Mouse (Mus musculus): ENCODE data around the gene Rab11fip4. TPM values are rescaled to one million over a fixed set of nuclear protein-coding genes. Genes with fewer than 3 reads are reported as not detected.
A peak's percentile ranks its signal among the peaks of the same experiment; 100 is the strongest.

The Rab11fip4 gene
- polyA plus RNA-seq, 1 experiment: 40.8 TPM

DNA sequence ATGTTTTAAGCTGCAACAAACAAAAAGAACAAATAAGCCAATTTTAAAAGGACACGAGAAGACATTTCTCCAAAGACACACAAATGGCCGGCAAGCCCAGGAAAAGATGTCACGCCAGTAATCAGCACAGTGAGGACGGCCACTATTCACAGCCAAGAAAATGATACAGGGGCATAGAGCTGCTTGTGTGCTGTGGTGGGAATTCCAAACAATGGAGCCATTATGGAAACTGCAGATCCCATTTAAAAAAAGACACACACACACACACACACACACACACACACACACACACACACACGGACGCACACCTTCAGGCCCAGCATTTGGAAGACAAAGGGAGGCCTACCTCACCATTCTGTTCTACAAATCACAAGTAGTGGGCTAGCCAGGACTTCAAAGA, 111.1 kb downstream of the Rab11fip4 start:
- no peak for DNase-seq
- no peak overlapping the region for H3K4me3 ChIP-seq (ENCODE audit: insufficient read depth, low read depth, low read length)
- TF ChIP-seq CTCF (conservative IDR thresholded peaks at IDR 0.05; ENCODE audit: insufficient read depth, insufficient read length, low read depth, low read length) (no peak), POLR2A (IDR thresholded peaks at IDR 0.05; ENCODE audit: low read depth, low read length) (no peak)
- no peaks in the 10 kb centered on the region for H3K27me3 ChIP-seq (replicated peaks; ENCODE audit: control insufficient read depth, insufficient read depth, low read length)
- H3K4me1 ChIP-seq (ENCODE audit: control insufficient read depth, insufficient read depth, low read length): peaks cover 7% of the 10 kb centered on the region; the same call in 1 of the 2 replicates
- 95% methylated on average over 6 of the region's 6 CpGs for WGBS
- H3K27ac ChIP-seq (ENCODE audit: insufficient read depth, low read depth, low read length): no peak overlapping the region
- H3K36me3 ChIP-seq (ENCODE audit: control insufficient read depth, insufficient read depth, low read length): no peaks in the 10 kb centered on the region

DNA sequence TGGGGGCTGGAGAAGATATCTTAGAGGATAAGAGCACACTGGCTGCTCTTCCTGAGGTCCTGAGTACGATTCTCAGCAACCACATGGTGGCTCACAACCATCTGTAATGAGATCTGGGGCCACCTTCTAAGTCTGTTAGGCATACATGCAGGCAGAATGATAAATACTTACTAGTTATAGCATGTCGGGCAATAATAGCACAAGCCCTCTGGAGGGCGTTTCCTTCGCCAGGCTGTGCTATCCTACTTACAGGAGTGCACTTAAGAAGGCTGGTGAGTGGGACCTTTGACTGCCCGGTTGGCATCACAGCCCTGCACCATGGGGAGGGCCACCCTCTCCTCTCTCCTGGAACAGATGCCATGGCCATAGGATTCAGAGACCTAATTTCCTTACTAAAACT, 112.4 kb downstream of the Rab11fip4 start:
- H3K27ac ChIP-seq (ENCODE audit: insufficient read depth, low read depth, low read length): no peak overlapping the region
- no peaks in the 10 kb centered on the region for H3K36me3 ChIP-seq (ENCODE audit: control insufficient read depth, insufficient read depth, low read length)
- 4% methylated on average over 5 of the region's 5 CpGs for WGBS
- no peaks in the 10 kb centered on the region for H3K27me3 ChIP-seq (replicated peaks; ENCODE audit: control insufficient read depth, insufficient read depth, low read length)
- peak; percentile 46 for DNase-seq
- TF ChIP-seq POLR2A (IDR thresholded peaks at IDR 0.05; ENCODE audit: low read depth, low read length) (no peak), CTCF (conservative IDR thresholded peaks at IDR 0.05; ENCODE audit: insufficient read depth, insufficient read length, low read depth, low read length) (peak; percentile 36)
- H3K4me1 ChIP-seq (ENCODE audit: control insufficient read depth, insufficient read depth, low read length): peaks cover 7% of the 10 kb centered on the region; the same call in 1 of the 2 replicates
- H3K4me3 ChIP-seq (ENCODE audit: insufficient read depth, low read depth, low read length): peak overlapping the region; percentile 91

GRCm38 (mm10) chr11:79703885-79704291, 112.9 kb downstream of the Rab11fip4 start:
- Histone ChIP-seq H3K27me3 (replicated peaks; ENCODE audit: control insufficient read depth, insufficient read depth, low read length) (no peaks in the 10 kb centered on the region), H3K27ac (ENCODE audit: insufficient read depth, low read depth, low read length) (peak overlapping the region; percentile 93), H3K4me1 (ENCODE audit: control insufficient read depth, insufficient read depth, low read length) (peaks cover 7% of the 10 kb centered on the region; the same call in 1 of the 2 replicates), H3K36me3 (ENCODE audit: control insufficient read depth, insufficient read depth, low read length) (no peaks in the 10 kb centered on the region), H3K4me3 (ENCODE audit: insufficient read depth, low read depth, low read length) (peak overlapping the region; percentile 91)
- WGBS: 1% methylated on average over 27 of the region's 27 CpGs
- DNase-seq: no peak
- TF ChIP-seq POLR2A (IDR thresholded peaks at IDR 0.05; ENCODE audit: low read depth, low read length) (no peak), CTCF (conservative IDR thresholded peaks at IDR 0.05; ENCODE audit: insufficient read depth, insufficient read length, low read depth, low read length) (no peak)

DNA sequence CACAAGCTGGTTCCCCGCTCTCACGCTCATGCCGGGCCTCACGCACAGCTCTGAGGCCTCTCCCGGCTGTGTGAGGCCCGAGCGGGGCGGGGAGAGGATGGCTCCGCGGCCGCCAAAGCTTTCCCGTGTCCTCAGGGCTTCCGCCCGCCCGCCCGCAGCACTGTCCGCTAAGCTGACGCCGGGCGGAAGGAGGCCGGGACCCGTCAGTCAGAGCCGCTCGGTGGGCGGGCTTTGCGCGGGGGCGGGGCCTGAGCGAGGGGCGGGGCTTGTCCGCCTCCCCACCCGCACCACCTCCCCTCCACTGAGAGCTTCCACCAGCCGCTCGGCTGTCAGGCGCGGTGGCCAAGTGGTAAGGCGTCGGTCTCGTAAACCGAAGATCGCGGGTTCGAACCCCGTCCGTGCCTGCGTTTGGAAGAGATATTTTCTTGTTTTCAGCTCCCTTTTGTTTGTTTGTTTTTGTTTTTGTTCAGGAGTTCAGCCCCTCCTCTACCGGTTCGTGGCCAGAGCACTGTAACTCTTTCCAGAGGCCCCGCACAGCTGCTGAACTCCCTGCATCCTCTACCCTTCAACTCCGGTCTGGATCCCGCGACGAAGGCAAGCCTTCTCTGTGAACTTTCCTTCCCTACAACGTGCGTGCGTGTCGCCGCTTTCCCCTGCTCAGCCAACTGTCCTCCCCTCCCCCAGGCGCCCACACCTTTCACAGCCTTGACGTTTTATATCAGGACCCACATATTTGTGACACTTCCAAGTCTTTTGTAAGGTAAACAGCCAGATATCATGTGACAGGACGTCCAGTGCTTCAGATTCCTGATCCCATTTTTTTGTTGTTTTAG, 113.5 kb downstream of the Rab11fip4 start:
- no peaks in the 10 kb centered on the region for H3K27me3 ChIP-seq (replicated peaks; ENCODE audit: control insufficient read depth, insufficient read depth, low read length)
- no peaks in the 10 kb centered on the region for H3K36me3 ChIP-seq (ENCODE audit: control insufficient read depth, insufficient read depth, low read length)
- no peak for TF ChIP-seq POLR2A (IDR thresholded peaks at IDR 0.05; ENCODE audit: low read depth, low read length)
- TF ChIP-seq CTCF (conservative IDR thresholded peaks at IDR 0.05; ENCODE audit: insufficient read depth, insufficient read length, low read depth, low read length): no peak
- H3K4me3 ChIP-seq (ENCODE audit: insufficient read depth, low read depth, low read length): peak overlapping the region; percentile 91
- peak; percentile 98 for DNase-seq
- H3K4me1 ChIP-seq (ENCODE audit: control insufficient read depth, insufficient read depth, low read length): peaks cover 7% of the 10 kb centered on the region; the same call in 1 of the 2 replicates
- H3K27ac ChIP-seq (ENCODE audit: insufficient read depth, low read depth, low read length): peak overlapping the region; percentile 93
- 2% methylated on average over 58 of the region's 61 CpGs for WGBS

- Histone ChIP-seq H3K27ac (ENCODE audit: insufficient read depth, low read depth, low read length) (no peak overlapping the region), H3K4me1 (ENCODE audit: control insufficient read depth, insufficient read depth, low read length) (peaks cover 7% of the 10 kb centered on the region; the same call in 1 of the 2 replicates), H3K36me3 (ENCODE audit: control insufficient read depth, insufficient read depth, low read length) (no peaks in the 10 kb centered on the region), H3K4me3 (ENCODE audit: insufficient read depth, low read depth, low read length) (no peak overlapping the region), H3K27me3 (replicated peaks; ENCODE audit: control insufficient read depth, insufficient read depth, low read length) (no peaks in the 10 kb centered on the region)
- WGBS: 97% methylated on average over 3 of the region's 3 CpGs
- no peak for DNase-seq
- TF ChIP-seq POLR2A (IDR thresholded peaks at IDR 0.05; ENCODE audit: low read depth, low read length) (no peak), CTCF (conservative IDR thresholded peaks at IDR 0.05; ENCODE audit: insufficient read depth, insufficient read length, low read depth, low read length) (no peak)
Measured at GRCm38 (mm10) chr11:79707084-79707483, 116.1 kb downstream of the Rab11fip4 start.

DNA sequence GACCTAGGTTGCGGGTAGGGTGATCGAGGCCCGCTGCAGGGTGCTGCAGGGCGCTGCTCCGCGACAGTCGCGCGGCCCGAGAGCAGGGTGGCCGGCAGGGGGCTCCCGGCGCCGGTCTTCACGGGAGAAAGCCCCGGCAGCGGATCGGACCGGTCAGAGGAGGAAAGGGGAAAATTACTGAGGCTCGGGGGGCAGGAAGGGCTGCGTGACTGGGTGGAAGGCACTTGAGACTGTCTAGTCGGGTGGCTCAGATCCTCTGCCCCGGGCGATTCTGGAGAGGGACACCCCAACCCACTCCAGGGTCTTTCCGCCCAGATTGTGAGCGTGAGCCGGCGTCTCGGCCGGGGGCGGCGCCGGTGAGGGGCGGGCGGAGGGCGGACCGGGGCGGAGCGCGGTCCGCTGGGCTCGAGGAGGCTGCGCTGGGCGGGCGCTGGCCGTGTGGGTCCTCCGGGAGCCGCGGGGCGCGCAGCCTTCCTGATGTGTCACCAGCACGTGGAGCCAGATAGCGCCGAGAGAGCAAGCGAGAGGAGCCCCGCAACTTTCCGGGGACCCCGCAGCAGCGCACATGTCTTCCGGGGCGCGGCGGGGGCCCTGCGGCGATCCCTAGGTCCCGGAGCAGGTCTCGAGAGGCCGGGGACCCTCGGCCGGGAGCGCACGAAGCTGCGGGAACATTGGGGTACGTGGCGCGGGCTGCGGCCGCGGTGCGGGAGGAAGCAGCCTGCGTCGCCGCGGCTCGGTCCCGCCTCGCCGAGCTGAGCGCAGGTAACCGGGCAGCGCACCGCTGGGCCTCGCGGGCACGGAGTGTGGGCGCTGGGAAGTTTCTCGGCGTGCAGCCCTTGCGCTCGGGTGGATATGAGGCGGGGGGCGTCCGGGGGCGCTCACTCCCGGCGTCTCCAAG, 120.1 kb downstream of the Rab11fip4 start:
- peaks cover 18% of the 10 kb centered on the region for H3K4me1 ChIP-seq (ENCODE audit: control insufficient read depth, insufficient read depth, low read length)
- TF ChIP-seq CTCF (conservative IDR thresholded peaks at IDR 0.05; ENCODE audit: insufficient read depth, insufficient read length, low read depth, low read length): peak; percentile 63
- TF ChIP-seq POLR2A (IDR thresholded peaks at IDR 0.05; ENCODE audit: low read depth, low read length): peak; percentile 40
- DNase-seq: peak; percentile 93
- under 1% methylated on average over 105 of the region's 106 CpGs for WGBS
- H3K4me3 ChIP-seq (ENCODE audit: insufficient read depth, low read depth, low read length): peak overlapping the region; percentile 77
- no peaks in the 10 kb centered on the region for H3K27me3 ChIP-seq (replicated peaks; ENCODE audit: control insufficient read depth, insufficient read depth, low read length)
- peak overlapping the region; percentile 84 for H3K27ac ChIP-seq (ENCODE audit: insufficient read depth, low read depth, low read length)
- no peaks in the 10 kb centered on the region for H3K36me3 ChIP-seq (ENCODE audit: control insufficient read depth, insufficient read depth, low read length)
